Mouse (Mus musculus): ENCODE data around the gene Tcf7.

Tcf7 gene

DNA sequence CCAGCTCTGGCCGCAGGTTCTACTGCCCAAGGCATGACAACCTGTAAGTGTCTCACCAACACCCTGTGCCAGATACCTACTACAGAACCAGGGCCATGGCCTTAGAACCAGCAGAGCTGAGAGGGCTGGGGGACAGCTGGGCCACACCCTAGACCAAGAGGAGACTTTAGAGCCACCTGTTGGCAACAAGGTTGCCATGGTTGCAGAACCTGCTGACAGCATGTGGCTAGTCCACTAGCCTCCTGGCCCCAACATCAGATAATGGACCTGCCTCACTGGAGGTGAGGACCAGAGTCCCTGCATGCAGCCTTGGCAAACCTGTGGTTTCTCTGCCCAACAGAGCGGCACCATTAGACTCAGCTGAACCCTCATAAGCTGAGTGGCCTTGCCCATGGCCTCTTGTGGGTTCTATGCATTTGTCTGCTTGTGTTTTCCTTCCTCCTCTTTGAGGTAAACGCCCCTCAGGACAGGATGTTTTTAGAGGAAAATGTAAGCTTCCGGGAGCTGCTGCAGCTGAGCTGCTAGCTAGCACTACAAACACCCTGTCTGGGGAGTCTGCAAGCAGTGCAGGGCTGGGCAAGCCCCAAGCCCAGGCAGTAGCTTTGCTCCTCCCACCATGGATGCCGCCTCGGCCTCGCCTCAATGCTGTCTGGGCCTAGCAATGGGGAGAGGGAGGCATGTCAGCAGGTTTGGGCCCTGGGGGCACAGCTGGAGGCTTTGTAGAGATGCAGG is 14.5 kb downstream of the Tcf7 start:
- DNase-seq (ENCODE audit: extremely low read depth, low read depth): no peak

DNA sequence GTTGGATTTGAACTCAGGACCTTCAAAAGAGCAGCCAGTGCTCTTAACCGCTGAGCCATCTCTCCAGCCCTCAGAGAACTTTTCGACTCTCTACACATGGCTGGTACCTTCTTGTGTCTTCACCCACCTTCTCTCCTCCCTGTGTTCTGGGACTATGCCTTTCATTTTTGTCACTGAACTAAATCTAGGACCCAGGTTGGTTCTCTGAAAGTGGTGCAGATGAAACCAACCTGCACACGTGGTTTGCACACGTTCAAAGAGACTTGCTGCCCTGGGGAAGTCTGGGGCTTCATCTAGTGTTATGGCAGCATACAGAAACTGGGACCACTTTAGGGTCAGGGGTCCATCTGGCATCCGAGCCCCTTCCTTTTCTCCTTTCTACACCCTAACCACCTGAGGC is 15.5 kb downstream of the Tcf7 start:
- DNase-seq (ENCODE audit: extremely low read depth, low read depth): no peak

DNA sequence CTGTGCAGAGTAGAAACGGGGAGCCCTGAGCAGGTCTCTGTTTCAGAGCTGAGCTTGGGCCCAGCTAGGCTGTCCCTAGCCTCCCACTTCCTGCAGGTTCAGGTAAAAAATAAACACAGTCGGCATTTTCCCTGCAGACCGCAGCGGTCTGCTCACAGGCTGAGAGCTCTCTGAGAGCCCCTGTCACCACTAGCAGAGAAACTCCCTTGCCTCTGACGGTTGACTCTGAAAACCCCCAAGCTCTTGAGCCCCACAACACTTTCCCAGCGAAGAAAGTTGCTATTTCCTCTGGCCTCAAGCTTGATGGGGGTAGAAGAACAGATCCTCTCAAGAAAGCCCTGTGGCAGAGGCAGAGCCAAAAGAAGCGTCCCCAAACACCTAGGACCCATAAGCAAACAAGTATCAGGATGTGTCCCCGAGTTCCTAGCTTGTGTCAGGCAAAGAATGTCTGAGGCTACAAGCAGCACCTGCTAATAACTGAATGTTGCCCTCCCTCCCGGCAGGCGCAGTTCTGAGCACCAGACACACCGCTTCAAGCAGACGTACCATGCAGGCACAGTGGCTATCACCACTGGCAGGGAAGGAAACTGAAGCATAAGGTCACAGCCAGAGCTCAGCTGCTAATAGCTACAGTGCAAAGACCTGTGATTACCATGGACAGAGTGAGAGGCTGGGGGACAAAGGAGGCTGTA is 17.1 kb downstream of the Tcf7 start:
- DNase-seq (ENCODE audit: extremely low read depth, low read depth): no peak

DNA sequence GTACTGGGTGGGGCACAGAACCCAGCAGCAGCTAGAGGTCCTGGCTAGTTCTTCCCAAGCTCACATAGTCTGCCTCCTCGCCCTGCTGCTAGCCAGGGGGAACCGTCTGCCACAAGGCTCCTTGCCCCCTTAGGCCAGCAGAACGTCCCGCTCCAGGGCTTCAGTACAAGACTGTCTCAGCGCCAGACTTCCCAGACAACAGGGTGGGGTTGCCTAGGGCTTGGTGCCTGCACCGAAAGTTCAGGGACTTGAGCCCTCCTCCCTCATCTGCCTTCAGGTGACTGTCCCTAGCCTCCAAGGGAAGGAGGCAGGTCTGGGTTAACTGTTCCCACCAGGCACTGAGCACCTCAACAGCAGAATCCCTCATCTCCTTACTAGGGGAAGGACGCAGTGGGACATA is 17.9 kb downstream of the Tcf7 start:
- DNase-seq (ENCODE audit: extremely low read depth, low read depth): no peak

DNA sequence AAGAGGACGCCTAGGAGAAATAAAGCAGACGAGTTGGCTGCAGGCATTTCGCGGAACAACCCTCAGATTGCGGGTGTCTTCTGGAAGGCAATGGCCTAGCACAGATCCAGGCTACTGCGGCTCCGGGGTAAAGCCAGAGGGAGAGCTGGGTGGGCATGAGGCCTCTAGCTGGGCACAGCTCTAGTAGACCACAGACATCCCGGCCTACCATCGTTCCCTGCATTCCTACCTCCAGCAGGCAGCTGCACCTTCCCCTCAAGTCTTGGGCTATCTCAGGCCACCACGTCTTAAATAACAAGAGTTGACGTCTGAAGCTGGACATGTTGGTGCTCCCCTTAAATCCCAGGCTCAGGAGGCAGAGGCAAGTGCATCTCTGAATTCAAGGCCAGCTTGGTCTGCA is 20.5 kb downstream of the Tcf7 start:
- DNase-seq (ENCODE audit: extremely low read depth, low read depth): no peak

DNA sequence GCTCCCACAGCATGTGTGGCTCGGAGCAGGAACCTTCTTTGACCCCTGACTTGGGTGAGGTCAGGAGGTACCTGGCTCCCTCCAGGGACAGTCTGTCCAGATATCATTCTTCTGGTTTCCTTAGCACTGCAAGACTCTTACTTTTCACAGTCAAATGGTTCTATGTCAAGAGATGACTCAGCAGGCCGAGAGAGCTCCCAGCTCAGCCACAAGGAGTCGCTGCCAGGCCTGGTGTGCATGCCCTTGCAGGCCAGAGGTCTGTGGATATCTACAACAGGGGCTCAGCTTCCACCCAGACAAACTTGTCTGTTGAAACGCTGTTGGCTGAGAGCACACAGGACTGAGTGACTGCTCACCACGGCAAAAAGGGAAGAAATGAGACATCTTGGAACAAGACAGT is 20.9 kb downstream of the Tcf7 start:
- no peak for DNase-seq (ENCODE audit: extremely low read depth, low read depth)

DNA sequence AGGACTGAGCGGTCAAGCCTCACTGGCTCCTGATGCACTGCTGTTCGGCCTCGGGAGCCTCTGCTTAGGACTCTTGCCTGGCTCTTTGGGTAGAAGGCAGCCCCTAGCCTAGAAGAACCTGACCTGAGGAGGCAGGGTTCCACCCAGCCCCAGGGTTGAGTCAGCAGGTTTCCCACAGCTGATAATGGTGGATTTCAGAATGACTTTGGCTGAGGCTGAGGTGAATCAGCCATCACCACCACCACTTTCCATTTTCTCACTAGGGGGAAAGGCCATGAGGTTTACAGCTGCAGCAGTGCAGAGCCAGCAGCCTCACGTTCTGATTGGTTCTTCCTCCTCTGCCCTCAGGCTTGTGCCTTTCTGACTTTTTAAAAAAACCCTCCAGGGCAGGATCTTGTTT is 21.9 kb downstream of the Tcf7 start:
- no peak for DNase-seq (ENCODE audit: extremely low read depth, low read depth)

DNA sequence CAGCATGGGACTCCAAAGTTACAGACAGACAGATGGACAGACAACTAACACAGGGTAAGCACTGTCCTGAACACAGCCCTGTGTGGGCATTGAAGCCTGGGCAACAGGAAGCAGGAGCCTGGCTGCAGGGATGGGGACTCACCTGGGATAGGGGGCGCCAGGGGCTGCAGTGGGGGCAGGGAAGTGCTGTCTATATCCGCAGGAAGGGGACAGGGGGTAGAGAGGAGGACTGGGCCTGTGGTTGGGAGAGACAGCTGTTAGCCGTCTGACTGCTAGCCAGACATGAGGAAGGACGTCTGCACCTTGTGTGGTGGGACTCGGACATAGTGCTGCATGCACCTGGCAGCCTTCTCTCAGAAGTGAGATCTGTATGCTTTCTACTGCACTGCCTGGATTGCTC is 24.1 kb downstream of the Tcf7 start:
- DNase-seq (ENCODE audit: extremely low read depth, low read depth): no peak

DNA sequence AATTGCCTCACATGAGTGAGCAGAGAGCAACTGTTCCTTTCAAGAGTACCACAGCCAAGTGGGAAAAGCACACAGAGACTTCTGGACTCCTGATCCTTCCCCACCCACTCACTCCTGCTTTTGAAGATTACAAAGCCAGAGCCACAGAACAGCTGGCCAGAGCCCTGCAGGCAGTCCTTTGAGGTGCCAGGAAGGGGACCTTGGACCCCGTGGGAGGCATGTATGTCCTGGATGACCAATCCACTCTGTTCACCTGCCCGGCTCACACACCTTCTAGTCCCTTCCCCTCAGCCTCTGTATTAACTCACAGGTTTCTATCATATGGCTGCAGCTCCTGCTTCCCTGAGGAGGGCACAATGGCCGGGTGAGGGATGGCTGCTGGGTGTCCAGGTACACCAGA is 25.4 kb downstream of the Tcf7 start:
- DNase-seq (ENCODE audit: extremely low read depth, low read depth): no peak

DNA sequence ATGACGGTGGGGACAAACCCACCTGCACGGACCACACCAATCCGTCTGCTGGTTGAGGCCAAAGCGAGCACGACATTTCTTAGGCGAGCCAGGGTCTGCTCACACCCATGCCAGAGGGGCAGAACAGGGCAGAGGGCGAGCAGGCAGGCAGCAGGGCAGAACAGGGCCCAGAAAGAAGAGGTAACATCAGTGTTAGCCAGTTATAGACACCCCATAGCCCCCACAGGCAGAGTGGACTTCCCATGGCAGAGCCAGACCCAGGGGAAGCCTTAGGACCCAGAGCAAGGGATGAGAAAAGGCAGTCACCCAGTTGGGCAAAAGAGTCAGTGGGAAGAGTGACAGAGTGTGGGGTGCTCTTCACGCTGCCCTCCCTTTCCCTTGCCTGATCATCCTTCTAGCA is 27.7 kb downstream of the Tcf7 start:
- DNase-seq (ENCODE audit: extremely low read depth, low read depth): no peak

DNA sequence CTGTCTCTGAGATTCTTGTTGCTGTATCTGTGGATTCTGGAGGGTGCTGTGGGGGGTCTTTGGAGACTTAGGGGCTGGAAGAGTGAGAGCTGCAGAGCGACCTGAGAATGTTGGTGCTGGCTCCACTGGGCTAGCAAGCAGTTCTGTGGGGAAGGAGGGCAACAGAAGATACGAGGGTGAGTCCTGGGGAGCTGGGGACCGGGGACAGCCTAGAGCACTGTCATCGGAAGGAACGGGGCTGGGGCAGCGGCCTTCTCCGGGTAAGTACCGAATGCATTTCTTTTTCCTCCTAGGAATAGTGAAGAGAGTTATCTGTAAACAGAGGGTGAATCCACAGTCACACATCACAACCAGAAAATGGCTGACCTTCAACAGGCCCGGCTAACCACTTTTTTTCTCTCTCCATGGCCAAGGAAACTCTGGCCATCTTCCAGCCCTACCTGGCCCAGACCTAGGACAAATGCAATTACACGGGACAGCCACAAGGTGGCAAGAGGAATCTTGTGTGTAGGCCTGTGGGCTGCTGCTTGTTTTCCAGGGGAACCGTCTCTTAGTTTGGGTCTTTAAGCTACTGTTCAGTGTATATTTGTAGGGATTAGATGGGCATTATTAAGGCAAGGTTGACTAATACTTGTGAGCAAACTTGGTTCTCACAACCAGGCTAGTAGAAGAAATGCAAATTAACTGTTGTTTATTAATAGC is 29.0 kb downstream of the Tcf7 start:
- DNase-seq (ENCODE audit: extremely low read depth, low read depth): no peak

DNA sequence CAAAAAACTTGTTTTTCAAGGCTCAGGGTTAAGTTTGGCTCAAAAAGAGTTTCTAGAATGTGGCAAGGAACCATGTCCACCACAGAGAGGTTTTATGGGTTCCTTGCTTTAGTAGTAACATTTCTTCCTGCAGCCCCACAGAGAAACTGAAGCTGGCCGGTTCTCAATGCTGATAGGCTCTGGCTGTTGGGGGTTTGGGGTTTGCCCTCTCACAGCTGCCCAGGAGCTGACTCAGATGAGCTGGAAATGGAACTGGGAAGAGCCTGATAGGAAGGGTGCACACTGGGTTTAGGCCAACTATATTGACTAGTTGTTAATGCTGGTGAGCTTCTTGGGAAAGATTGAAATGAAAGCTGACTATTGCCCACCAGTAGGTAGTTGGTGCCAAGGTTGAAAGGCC is 30.1 kb downstream of the Tcf7 start:
- no peak for DNase-seq (ENCODE audit: extremely low read depth, low read depth)

DNA sequence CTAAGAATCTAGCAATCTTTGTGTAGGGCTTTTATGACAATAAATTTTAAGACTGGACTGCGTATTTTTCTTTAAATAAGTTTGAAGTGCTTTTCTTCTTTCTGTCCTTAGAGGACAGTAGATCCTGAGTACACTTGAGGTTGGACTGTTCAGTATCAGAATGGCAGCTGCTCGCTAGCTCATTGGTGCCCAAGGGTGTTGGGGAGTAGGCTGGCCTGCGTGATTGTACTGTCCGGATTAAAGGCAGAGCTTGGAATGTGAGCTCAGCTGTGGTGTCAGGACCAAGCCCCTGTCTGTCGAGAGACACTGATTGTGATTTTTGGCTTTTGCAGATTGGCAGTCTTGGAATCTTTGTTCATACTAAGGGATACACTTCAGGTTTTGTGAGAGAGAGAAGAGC is 31.0 kb downstream of the Tcf7 start:
- no peak for DNase-seq (ENCODE audit: extremely low read depth, low read depth)

DNA sequence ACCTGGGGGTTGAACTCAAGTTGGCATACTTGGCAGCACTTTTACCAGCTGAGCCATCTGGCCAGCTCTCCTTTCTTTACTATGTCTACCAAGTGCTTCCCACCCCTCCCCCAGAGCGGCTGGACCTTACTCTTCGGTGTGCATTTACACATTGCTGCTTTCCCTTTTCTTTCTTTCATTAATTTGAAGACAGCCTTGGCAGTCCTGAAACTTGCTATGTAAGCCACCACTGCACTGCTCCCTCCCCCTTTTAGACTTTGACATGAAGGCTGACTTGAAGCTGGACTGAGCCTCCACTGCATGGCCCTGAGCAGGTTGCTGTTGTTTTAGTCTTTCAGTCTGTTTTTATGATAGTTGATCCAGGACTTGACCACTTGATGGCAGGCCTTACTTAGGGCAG is 33.4 kb downstream of the Tcf7 start:
- DNase-seq (ENCODE audit: extremely low read depth, low read depth): no peak

DNA sequence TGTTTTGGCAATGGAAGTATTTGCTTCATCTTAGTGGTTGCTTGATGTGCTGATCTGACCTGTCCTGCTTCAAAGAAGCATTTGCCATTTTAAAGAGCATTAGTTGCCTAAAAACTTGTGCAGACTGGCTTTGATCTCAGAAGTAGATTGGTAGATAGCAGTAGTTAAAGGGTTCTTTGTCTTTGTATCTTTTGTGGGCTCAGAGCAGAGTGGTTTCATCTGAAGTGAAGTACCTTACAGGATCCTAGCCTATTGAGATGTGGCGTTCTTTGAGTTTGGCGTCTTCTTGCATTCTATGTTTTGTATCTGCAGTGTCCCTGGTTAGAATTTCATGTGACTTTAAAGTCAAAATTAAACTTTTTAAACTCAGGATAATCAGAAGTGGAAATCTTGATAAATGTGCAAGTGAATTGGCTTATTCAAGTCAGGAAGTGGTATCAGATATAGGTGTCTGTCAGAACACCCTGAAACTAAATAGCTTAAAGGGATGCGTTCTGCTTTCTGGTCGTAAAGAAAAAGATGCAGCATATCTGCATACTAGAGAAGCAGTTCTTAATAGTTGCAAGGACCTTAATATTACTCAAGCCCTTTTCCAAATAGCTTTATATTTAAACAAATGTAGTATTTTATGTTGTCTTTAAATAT is 41.8 kb downstream of the Tcf7 start:
- no peak for DNase-seq (ENCODE audit: extremely low read depth, low read depth)

DNA sequence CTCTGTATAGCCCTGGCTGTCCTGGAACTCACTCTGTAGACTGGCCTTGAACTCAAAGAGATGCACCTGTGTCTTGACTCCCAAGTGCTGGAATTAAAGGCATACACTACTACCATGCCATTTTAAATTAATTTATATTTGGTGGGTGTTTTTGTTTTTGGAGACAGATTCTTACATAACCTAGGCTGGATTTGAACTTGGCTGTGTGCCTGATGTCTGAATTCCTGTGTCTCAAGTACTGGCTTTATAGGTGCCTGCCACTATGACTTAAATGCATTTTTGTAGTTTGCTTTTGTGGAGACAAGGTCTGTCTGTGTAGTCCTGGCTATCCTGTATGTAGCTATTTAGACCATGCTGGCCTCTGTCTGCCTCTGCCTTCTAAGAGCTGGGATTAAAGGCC is 48.3 kb downstream of the Tcf7 start:
- DNase-seq (ENCODE audit: extremely low read depth, low read depth): no peak

DNA sequence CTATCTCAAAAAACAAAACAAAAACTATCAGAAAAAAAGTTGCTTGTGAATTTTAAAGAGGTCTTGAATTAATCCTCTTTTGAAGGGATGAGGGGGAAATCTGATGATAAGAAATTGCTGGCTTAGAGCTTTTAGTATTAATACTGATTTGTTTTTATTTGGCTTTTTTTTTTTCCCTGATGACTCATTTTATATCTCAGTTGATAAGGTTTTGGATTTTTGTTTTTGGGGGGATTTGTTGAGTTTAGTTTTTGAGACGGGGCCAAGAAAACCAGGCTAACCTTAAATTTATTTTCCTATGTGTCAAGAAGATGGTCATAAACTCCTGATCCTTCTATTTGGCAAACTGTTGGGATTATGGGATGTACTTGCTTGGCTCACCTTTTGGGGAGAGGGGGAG is 48.9 kb downstream of the Tcf7 start:
- no peak for DNase-seq (ENCODE audit: extremely low read depth, low read depth)

DNA sequence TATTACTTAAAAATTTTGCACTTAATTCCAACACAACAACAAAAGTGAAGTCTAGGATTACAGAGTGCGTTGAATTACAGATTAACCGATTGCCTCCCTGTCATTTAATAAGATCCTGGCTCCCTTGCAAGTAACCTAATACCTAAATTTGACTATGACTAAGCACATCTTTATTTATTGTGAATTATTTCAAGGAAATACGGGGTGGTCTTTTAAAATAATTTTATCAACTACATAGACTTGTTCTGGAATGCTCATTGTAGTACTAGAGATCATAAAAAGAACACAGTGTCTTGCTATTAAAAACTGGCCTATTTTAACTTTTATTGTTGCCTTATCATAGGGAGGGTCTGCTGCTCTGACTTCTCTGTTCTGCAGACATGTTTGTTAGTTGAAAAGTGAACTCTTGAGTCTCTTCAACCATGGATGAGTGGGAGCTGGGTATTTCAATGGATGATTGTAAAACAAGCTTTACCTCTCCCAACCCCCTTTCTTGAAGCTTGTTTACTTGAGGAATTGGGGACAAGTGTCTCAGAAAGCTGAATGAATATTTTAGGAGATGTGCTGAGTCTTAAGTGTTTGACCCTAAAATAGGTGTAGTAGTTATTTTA is 49.7 kb downstream of the Tcf7 start:
- DNase-seq (ENCODE audit: extremely low read depth, low read depth): no peak

DNA sequence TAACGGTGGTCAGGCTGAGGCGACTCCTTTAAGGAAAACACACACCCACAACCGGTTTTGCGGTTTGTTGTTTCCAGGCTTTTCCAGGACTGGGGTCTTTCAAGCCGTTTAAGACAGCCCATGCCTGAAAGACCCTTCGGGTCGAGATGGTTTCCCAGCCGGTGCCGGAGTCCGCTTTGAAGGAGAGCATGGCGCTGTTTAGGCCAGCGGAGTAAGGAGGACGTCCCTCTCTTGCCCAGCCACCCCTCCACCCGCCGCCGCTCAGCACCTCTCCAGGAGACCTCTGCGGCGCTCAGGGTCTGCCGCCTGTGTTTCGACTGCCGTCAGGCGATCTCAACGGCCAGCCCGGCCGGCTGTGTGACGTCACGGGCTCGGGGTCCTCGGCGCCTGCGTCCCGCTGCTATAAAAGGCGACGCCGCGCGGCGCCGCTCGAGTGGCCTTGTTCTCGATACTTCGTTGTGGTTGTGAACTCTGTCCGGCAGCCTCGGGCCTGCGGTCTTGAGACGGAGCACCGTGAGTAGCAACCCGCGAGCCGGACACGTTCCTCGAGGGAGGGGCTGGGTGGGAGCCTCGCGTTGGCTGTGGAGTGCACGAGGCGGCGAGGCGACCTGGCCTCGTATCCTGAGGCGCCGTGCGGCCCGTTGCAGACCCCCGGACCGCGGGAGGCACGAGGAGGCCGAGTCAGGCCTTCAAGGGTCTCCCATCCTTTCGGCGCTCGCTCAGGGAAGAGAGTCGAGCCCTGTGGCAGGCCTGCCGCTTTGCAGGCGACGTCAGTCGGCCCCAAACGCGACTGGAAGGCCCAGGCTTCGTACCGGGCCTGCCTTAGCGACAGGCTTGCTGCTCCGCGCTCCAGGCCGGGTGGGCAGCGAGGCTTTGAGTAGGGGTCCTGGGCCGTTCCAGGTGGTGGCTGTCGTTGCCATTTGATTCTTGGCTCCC is 50.9 kb downstream of the Tcf7 start, which contains the start of gene Skp1a:
Gene Skp1a, plus strand, starts transcription at position 390 of the 936 bp plus-strand sequence.
- peak; percentile 81 for DNase-seq (ENCODE audit: extremely low read depth, low read depth)

DNA sequence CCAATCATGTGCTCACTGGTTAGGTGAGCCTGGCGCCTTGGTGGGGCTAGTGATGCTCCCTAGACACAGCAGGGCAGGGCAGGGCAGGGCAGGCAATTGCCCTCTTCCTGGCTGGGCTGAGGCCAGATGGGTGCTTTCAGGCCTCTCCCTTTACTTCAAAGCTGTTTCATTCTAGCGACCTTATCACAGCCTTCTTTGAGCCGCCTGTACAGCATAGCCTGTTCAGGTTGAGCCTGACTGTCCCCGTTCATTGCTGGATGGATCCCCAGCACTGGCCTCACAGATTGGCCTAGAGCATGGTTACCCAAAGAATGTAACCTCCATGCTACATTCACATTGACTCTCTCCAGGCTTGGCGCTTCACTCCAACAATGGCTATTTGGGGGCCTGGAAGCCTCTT is 52.1 kb downstream of the Tcf7 start:
- no peak for DNase-seq (ENCODE audit: extremely low read depth, low read depth)

Data from MEL-GATA-1-ER (cell line).